Mouse (Mus musculus) thymus, adult 2 months (tissue): ENCODE data around the gene Nfkbib.

Experiments
- CTCF ChIP-seq: fragments of 200-500 bp; IDR thresholded peaks from 2 replicates; pipeline ENCODE4 v1.5.1; 2012; ENCODE audit warnings: mild to moderate bottlenecking, control low read depth, low read length, moderate library complexity, borderline replicate concordance; ENCODE audit not compliant: control insufficient read depth, poor library complexity, insufficient read depth; ENCODE audit errors: extremely low read depth
- POLR2A ChIP-seq: fragments of 200-500 bp; IDR thresholded peaks from 2 replicates; pipeline ENCODE4 v1.6.1; 2012; ENCODE audit warnings: mild to moderate bottlenecking, low read length, control low read depth, moderate library complexity; ENCODE audit not compliant: control insufficient read depth, poor library complexity, insufficient read depth; ENCODE audit errors: extremely low read depth

- TF ChIP-seq POLR2A (no peak), CTCF (no peak)
These were observed 20.6 kb upstream of the Nfkbib start for GRCm38 (mm10) chr7:28787884-28788283.
